Mouse (Mus musculus) adrenal gland, adult (tissue): Measurements from ENCODE around the gene Rnf149.
"Not testable (repeated sequence)": the region's sequence is repeated elsewhere in the genome, so short reads cannot be mapped to it uniquely, and the experiment has no call there.

ENCODE experiments used
- DNase-seq, 2 experiments: peaks; one replicate each; pipeline ENCODE4 v3.0.0; 2022 to 2023; ENCODE audit warnings: low spot score in 1 of 2; ENCODE audit not compliant: inconsistent age in 2 of 2

Gene Rnf149

DNA sequence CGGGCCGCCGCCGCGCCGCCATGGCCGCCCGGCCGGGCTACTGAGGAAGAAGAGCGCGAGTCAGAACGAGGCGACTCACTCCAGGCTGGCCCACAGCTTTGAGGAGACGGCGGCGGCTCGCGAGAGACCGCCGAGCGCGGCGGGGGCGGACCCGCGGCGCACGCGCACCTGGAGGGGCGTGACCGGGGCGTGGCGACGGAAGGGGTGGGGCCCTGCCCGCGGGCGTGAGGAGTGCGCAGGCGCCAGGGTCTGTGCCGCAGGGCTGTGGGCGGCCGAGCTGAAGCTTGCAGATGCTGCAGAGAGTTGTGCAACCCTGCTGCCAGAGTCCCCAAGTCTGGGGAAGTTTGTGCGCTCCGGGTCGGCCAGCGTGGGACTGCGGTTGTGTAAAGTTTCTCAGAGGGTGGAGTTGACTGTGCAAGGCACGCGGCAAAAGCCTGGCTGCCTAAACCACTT lies at the start of gene Rnf149:
TSS of gene Rnf149 (minus strand) at position 153 of the 453 bp plus-strand sequence.
- DNase-seq: peak; percentile 97 to 99

GRCm38 (mm10) chr1:39625491-39625890 lies 48.3 kb upstream of the Rnf149 start:
- DNase-seq: no peak

DNA sequence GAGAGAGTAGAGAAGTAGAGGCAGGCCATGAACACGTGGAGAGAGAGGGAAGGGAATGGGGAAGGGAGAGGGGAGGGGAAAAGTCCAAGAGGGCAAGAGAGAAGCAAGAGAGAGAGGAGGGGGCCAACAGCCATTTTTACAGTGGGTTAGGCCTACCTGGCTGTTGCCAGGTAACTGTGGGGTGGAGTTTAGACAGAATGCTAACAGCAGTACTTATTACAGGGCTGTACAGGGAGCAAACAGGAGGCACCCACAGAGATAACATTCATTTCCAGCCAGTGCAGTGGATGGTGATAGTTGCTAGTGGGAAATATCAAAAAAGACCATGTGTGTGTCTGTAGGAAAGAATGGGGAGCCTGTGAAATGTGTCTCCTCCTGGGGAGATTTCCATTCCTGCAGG lies 46.5 kb upstream of the Rnf149 start:
- no peak for DNase-seq

- peak in 1 of 2 experiments; percentile 13 for DNase-seq
These were observed 45.9 kb upstream of the Rnf149 start for GRCm38 (mm10) chr1:39623106-39623505.

DNA sequence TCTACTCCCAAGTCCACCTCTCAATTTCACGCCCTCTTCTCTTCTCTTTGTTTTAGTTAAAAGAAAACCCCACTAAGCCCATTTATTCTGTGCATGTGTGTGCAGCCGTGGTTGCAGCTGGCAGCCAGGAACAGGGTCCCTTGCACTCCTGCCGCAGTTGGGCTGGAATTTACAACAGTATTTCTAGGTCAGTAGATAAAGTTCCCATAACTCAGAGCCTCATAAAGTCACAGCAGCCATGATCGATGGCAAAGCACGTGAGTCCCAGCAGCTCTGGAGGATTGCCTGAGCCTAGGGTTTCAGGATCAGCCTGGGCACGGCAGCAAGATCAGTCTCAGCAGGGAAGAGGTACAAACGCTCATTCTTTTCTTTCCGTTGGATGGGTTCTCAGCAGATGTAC lies 41.3 kb upstream of the Rnf149 start:
- peak; percentile 59 to 66 for DNase-seq

DNA sequence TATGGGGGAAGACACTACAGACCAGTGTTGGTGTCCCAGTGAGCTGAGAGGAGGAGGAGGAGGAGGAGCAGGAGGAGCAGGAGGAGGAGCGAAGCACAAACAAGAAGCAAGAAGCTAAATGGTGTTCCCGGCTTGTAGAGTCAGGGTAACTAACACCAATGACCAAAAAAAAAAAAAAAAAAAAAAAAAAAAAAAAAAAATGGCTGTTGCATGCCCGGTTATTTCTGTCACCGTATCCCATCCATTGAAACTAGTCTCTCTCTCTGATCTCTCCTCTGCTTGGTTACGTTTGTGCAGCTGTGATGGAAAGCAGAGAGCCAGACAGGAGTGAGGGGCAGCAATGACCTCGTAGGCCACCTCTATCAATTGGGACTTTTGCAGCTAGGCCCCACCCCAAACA lies 38.3 kb upstream of the Rnf149 start:
- no peak for DNase-seq

DNA sequence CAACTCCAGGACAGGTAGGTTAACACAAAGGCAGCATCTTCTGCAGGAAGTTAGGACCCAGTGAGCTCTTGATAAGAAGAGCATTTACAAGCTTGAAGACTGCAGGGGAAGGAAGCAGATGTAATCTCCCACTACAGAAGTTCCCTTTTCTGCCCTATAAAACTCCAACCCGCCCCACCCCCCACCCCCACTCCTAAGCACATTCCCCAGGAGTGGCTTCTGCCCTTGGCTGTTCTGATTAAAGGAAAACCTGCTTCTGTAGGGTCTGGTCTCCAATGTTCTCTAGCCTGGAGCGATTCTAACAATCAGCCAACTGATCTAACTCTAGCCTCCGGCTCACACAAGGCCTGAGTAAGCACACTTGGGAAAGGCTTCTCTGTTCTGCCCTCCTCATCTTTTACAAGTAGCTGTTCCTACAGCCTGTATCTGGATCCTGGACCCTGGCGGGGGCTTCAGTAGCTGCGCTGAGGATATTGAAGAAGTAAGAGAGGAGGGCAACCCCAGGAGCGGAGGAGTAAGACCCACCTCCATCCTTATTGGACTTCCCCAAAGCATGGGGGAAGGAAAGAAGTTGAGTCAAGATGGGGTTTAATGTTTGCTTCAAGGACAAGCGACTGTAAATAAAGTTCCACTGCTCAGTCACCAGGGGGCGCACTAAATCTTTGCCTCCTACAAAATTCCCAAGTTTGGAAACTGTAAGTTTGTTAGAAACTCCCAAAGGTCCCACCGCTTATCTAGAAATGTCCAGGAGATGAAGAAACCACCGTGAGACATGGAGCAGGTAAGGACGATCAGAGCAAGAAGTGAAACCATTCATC lies 37.5 kb upstream of the Rnf149 start:
- peak; percentile 49 to 82 for DNase-seq

- DNase-seq: peak in 1 of 2 experiments; percentile 35
These were observed 35.9 kb upstream of the Rnf149 start for GRCm38 (mm10) chr1:39613061-39613460.

DNA sequence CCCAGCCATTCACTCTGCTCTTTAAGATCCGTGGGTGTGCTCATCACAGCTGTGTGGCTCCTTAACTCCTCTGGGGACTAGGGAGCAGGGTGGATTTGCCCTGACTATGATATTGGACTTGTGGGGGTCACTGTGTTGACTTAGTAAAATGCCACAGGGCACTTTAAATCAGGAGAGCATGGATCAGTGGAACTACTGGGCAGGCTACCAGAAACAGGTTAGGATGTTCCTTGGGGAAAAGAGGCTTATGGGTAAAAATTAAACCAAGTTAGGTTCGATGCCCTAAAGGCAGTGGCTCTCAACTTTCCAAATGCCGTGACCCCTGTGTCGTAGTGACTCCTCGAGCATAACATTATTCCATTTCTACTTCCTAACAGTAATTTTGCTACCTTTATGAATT lies 35.3 kb upstream of the Rnf149 start:
- DNase-seq: peak in 1 of 2 experiments; percentile 21

DNA sequence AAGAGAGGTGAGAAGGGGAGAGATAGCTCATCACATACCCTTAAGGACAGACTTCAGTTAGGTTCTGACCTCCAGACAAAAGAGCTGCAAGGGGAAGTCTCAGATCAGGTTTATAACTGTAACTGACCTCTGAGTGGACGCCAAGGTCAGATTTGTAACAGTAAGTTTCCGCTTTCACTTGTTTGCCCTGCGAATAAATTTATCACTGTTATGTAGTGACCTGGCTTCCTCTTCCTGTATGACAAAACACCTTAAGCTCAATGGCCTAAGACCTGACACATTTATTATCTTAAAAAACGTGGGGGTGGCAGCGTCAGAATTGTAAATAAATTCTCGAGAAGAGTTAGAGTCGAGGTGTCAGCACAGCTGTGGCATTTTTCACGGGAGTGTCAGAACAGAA lies 31.3 kb upstream of the Rnf149 start:
- DNase-seq: peak in 1 of 2 experiments; percentile 67

DNA sequence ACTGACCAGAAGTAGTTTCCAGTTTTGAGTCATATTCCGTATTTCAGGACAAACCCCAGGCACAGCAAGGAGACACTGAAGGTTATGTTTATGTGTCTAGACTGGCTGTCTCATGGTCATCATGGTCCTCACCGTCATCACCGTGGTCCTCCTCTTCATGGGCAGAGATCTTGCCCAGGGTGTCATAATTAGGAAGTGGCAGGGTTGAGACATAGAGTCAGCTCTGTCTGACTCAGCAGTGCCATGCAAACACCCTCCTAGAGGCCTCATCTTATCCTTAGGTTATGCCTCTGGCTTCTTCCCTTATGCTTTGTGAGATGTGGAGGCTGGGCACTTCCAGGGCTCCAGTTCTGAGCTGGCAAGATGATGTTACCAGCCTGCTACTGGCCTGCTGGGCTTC lies 25.3 kb upstream of the Rnf149 start:
- DNase-seq: no peak

- DNase-seq: peak; percentile 81 to 89
These were observed 21.5 kb upstream of the Rnf149 start for GRCm38 (mm10) chr1:39598726-39599125.

DNA sequence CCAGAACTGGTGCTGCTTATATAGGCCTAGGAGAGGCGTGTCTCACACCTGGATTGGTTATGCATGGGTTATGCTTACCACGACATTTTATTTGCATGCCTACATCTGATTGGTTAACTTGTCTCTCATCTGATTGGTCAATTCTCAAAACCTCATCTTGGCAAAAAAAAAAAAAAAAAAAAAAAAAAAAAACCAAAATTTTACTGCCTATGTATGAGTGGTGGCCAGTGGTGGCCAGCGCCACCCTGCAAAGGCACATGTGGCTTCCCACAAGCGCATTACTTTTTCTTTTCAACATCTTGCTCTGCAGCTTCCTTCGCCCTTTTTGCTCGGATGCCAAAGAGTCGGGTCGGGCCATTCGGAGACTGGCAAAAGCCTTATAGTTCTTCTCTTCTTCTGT lies 19.9 kb upstream of the Rnf149 start:
- not testable (repeated sequence) for DNase-seq

DNA sequence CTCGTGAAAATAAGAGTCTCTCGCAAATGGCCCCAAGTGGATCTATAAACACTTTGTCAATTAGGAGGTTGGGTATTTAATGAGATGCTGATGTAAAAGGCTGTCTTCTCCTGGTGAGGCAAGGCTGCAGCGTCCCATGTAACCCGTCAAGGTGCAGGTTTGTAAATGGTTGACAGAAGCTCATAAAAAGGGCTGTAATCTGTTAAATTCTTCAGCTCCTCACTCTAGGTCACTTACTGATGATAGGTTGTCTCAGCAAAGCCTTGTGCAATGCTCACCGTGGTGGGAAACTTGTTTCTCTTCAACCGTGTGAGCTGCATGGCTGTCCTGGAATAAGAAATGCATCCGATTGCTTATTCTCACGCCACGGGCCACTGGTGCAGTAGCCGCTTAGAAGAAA lies 16.6 kb upstream of the Rnf149 start:
- no peak for DNase-seq

GRCm38 (mm10) chr1:39592090-39592489 lies 14.9 kb upstream of the Rnf149 start:
- no peak for DNase-seq

GRCm38 (mm10) chr1:39591557-39591956 lies 14.4 kb upstream of the Rnf149 start:
- not testable (repeated sequence) for DNase-seq

DNA sequence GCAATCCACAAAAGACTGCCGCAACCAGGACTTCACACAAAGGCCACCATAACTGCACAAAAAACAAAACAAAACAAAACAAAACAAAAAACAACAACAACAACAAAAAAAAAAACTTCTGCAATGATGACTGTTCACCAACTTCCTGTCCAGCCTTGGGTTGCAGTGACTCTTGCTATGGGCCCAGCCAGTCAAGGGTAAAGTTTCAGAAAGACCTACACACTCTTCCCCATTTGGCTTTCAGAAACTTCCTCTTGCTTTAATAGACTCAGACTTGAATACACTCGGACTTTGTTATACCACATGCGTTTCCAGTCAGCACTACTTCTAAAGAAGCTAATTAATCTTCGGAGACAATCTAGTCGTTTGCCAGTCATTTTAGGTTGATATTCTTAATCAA lies 13.0 kb upstream of the Rnf149 start:
- DNase-seq: no peak

GRCm38 (mm10) chr1:39585416-39585815 lies 8.2 kb upstream of the Rnf149 start:
- no peak for DNase-seq

DNA sequence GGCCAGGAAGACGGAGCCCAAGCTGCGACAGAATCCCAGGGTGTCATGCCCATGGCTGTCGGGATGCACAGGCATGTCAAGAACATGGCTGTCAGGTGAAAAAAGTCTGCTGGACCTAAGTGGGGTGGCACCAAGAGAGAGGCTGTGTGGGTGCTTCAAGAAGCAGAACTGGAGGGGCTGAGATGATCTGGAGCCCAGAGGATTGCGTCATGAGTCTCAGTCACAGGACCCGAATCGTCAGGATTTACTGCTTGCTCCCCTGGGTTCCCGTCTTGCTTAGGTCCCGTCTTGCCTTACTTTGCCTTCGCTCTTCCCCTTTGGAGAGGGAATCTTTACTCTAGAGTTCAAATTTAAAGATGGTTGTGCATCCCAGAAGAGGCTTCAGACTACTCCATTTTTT lies 6.0 kb upstream of the Rnf149 start:
- no peak for DNase-seq

DNA sequence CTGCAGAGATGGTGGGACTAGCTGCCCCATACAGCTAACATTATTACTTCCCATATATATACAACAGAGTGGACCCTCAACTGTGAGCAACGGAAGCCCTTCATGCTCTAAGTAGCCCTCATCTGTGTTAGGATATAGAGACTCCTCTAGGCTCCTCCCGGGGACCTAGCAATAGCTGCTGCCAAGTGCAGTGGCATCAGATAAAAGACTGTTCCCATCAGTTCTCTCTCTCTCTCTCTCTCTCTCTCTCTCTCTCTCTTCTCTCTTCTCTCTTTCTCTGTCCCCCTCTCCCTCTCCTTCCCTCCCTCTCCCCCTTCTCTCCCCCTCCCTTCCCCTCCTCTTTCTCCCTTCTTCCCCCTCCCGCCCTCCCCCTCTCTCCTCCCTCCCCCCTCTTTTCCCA lies 4.0 kb upstream of the Rnf149 start:
- DNase-seq: no peak

DNA sequence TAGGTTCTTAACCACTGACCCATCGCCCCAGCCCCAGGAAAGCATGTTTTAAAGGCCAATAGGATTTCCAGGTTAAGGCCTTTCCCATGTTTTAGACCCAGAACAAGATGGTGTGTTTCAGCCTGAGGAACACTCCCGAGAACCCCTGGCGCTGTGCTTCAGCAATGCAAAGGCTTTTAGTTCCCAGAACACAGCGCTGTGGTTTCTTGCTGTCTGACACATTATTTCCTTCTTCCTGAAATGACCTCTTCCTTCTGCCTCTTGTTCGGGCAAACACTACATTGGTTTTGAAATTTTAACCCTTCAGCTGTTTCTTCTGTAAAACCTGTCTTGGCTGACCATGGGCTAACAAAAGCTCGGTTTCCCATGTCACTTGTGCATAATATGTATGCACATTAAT lies 1.9 kb upstream of the Rnf149 start:
- peak in 1 of 2 experiments; percentile 34 for DNase-seq

GRCm38 (mm10) chr1:39578446-39578845 lies 1.2 kb upstream of the Rnf149 start:
- no peak for DNase-seq
